Mouse (Mus musculus): ENCODE results near the gene Ccdc58.

DNA sequence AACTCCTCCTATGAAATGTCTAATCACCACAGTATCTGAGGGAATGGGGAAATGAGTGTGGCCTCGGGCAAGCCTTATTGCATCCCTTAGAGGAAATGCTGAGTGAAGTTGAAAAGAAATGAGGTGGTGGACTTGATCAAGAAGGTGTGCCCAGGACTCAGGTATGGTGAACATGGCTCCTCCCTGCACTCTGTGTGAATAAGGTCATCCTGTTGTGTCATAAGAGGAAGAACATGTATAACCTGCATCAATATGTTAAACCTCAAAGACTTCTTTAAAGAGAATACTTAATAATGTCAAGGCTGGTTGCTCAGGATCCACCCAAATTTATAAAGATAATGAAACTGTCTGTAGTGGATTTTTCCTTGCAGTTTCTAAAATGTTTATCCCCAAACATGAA is 59.7 kb downstream of the Ccdc58 start, which contains the start of gene Csta1:
- TF ChIP-seq BHLHE40 (IDR thresholded peaks at IDR 0.05; ENCODE audit: borderline replicate concordance, low read depth, low read length) (no peak), CTCF (IDR thresholded peaks at IDR 0.05 in 2 of 3, conservative IDR thresholded peaks at IDR 0.05 in 1 of 3; ENCODE audit: control insufficient read depth in 1 of 3, insufficient read depth in 1 of 3, low read depth in 2 of 3, low read length in 3 of 3, poor library complexity in 1 of 3, severe bottlenecking in 1 of 3) (no peak)

Data from MEL (cell line).